Mouse (Mus musculus) E14TG2a.4 (cell line): ENCODE measurements around the gene Eml6.
A peak's percentile ranks its signal among the peaks of the same experiment; 100 is the strongest.

ENCODE experiments used
- CTCF ChIP-seq: conservative IDR thresholded peaks from 2 replicates; pipeline ENCODE4 v1.5.1; 2014; ENCODE audit warnings: low read length
- NANOG ChIP-seq: IDR thresholded peaks from 2 replicates; pipeline ENCODE4 v1.6.1; 2014; ENCODE audit warnings: borderline replicate concordance, low read length, mixed read lengths

- no peak for TF ChIP-seq CTCF
- peak; percentile 20; the same call in 1 of the 2 replicates for TF ChIP-seq NANOG
Observed at GRCm38 (mm10) chr11:29883024-29883423, 142.8 kb downstream of the Eml6 start.
